Mouse (Mus musculus): ENCODE results near the gene Elfn2.

DNA sequence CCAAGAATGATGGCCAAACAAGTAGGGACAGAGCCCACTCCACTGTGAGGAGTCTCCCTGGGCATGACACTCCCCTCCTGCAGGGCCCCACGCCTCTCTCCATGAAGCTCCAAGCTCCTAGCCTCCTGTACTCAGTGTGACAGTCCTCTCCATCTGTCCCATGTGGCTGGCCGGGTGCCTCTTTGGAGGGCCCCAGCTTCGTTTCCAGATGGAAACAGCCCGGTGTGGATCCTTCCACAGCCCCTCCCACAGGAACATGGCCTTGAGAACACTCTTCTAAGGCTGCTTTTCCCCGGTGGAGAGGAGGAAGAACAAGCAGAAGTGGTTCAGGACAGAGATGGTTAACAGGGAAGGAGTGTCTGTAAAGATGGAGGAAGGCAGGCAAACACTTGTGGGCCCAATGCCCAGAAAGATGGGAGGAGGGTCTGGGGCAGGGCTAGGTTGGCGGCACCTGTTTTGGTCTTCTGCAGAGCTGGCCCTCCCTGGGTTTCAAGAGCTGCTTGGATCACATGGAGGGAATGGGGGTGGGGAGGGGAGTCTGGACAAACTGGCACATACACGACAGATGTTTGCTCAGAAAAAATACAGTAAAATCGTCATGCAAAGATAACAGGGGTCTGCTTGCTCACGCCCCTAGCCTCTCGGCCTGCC lies 49.2 kb downstream of the Elfn2 start:
- TF ChIP-seq CTCF (IDR thresholded peaks at IDR 0.05; ENCODE audit: borderline replicate concordance, insufficient read depth, low read length) (no peak), POLR2A (IDR thresholded peaks at IDR 0.05; ENCODE audit: low read depth, low read length) (no peak)

Measured in embryonic fibroblast, embryonic 13.5 days (primary cell).